Mouse (Mus musculus) Patski (cell line): Measurements from ENCODE around the gene Hook2. TPM values are rescaled to one million over a fixed set of nuclear protein-coding genes. Genes with fewer than 3 reads are reported as not detected.

ENCODE experiments used
- ATAC-seq: fragments of 100-300 bp; one replicate; pipeline ENCODE4 v1.8.0; 2021
- CTCF ChIA-PET: fragments of 350-600 bp; sonication (Branson Sonifier 250); formaldehyde crosslinking; loops from one replicate; lab custom pipeline; 2022; ENCODE audit warnings: inconsistent platforms; lab: Charles Lee
- POLR2A ChIA-PET: fragments of 350-600 bp; sonication (Branson Sonifier 250); formaldehyde crosslinking; loops from one replicate; lab custom pipeline; 2022; ENCODE audit warnings: antibody characterized with exemption, inconsistent platforms; lab: Charles Lee
- DNase-seq: peaks from one replicate; pipeline ENCODE4 v3.0.0-alpha.2; 2011; ENCODE audit warnings: low read depth, low spot score
- H3K27me3 ChIP-seq: fragments of 371-371 bp; one replicate; pipeline ENCODE4 v1.5.1; 2021
- CTCF ChIP-seq: fragments of 100-300 bp; IDR thresholded peaks from one replicate; pipeline ENCODE4 v1.5.1; 2021
- in situ Hi-C: fragments of 300-500 bp; cut with MboI; formaldehyde crosslinking; loops from 3 replicates; pipeline ENCODE4 v1.11.1; 2018; ENCODE audit warnings: low pct_unique_long_range_greater_than_20kb, mixed read lengths
- polyA plus RNA-seq: library from polyadenylated mRNA; unstranded; gene quantifications from one replicate; pipeline ENCODE4 v1.2.3, GENCODE M21; 2021

Hook2 gene
- polyA plus RNA-seq, 1 experiment from 2014 or later: 33.0 TPM

DNA sequence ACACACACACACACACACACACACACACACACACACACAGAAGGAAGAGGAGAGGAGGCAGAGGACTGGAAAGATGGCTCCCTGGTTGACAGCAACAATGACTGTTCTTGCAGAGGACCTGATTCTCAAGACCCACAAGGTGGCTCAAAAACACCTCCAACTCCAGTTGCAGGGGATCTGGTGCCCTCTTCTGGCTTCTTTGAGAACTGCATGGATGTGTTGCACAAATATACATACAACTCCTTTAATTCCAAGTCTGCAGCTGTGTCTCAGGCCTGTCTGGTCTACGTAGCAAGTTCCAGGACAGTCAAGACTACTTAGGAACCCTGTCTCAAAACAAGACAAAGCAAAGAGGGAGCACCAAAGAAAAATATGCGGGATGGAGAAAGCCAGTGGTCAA lies 33.6 kb upstream of the Hook2 start:
- ATAC-seq (peak; percentile 9), DNase-seq (peak; percentile 28)
- ChIA-PET CTCF (interaction anchor here (0.8 to 2.0 kb wide), 9 partner anchors 8 to 54 kb away, joined by 3 to 9 read pairs (median 4); partner anchors contain the start of genes Junb and Klf1), POLR2A (interaction anchor here (0.8 to 1.6 kb wide), 2 partner anchors 13 to 33 kb away, joined by 3 to 8 read pairs; partner anchors contain the start of genes Gm49661, Hook2, Prdx2 and Rnaseh2a)
- TF ChIP-seq CTCF: peak; percentile 93
- in situ Hi-C loops: loop anchor here (5.0 kb wide), 1 partner anchor 34 kb away; no protein-coding TSS in a partner anchor
- peaks cover 9% of the 10 kb centered on the region for H3K27me3 ChIP-seq

DNA sequence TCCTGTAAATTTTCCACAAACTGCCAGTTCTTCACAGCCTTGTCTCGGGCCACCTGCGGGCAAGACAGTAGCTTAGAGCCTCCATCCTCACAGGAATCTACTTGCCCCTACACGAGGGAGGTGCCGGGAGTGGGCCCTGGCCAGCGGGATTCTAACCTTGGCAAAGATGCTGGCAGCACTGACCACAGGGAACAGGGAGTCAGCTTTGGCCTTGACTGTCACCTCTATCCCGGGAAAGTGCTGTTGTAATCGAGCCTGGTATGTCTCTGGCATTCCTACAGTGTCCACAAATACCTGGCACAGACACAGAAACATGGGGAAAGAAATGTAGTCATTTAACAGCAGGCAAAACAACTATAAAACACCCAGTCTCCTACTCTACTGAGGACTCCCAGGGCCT lies 30.6 kb upstream of the Hook2 start:
- ChIA-PET CTCF (interaction anchor here (0.8 to 2.0 kb wide), 2 partner anchors 31 to 45 kb away, joined by 3 to 7 read pairs; no protein-coding TSS in a partner anchor), POLR2A (interaction anchor here (1.9 kb wide), 1 partner anchor 11 kb away, joined by 6 read pairs; no protein-coding TSS in a partner anchor)
- in situ Hi-C loops: loop anchor here (5.0 kb wide), 1 partner anchor 38 kb away; no protein-coding TSS in a partner anchor
- no peaks in the 10 kb centered on the region for H3K27me3 ChIP-seq
- DNase-seq (no peak), ATAC-seq (peak; percentile 36)
- TF ChIP-seq CTCF: no peak

DNA sequence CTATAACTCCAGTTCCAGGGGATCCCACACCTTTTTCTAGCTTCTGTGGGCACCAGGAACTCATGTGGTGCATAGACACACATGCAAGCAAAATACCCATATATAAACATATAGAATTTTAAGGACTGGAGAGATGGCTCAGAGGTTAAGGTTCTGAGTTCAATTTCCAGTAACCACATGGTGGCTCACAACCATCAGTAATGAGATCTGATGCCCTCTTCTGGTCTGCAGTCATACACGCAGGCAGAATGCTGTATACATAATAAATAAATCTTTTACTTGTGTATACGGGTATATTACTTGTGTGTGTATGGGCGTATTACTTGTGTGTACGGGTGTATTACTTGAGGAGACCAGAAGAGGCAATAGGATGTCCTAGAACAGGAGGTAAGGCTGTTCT lies 26.5 kb upstream of the Hook2 start:
- no peak for TF ChIP-seq CTCF
- CTCF ChIA-PET: interaction anchor here (1.7 kb wide), 1 partner anchor 26 kb away, joined by 4 read pairs; the partner anchor contains the start of gene Hook2
- in situ Hi-C loops: no loop called here
- POLR2A ChIA-PET: no interaction called here
- H3K27me3 ChIP-seq: no peaks in the 10 kb centered on the region
- ATAC-seq (no peak), DNase-seq (no peak)

DNA sequence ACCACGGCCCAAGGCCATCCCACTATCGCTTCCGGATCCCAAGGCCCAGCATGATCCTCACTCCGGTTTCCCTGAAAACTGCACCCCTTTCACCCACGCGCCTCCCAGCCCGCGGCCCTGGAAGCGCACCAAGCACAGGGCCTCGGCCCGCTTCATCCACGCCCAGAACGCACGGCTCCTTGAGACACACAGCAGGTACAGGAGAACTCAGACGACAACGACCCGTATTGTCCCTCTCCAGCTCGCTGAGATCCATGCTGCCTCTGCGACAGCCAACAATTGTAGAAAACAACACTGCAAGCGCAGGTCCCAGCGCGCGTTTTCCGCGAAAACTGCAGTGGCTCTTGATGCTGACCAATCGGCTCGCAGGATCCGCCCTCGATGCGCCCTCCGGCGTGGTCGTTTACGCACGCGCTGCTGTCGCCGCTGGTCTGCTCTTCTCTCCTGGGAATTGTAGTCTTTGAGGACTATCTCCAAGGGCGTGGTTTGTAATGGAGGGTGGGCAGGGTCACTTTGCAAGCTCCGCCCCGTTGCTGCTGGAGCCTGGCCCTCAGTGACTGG lies 24.6 kb upstream of the Hook2 start:
- TF ChIP-seq CTCF: no peak
- CTCF ChIA-PET: interaction anchor here (1.0 to 1.2 kb wide), 3 partner anchors 9 to 32 kb away, joined by 3 to 4 read pairs (median 4); no protein-coding TSS in a partner anchor
- POLR2A ChIA-PET: interaction anchor here (0.6 to 2.9 kb wide), 2 partner anchors 10 to 359 kb away, joined by 3 to 17 read pairs; no protein-coding TSS in a partner anchor
- no peaks in the 10 kb centered on the region for H3K27me3 ChIP-seq
- in situ Hi-C loops: no loop called here
- peak; percentile 91 for ATAC-seq
- no peak for DNase-seq

DNA sequence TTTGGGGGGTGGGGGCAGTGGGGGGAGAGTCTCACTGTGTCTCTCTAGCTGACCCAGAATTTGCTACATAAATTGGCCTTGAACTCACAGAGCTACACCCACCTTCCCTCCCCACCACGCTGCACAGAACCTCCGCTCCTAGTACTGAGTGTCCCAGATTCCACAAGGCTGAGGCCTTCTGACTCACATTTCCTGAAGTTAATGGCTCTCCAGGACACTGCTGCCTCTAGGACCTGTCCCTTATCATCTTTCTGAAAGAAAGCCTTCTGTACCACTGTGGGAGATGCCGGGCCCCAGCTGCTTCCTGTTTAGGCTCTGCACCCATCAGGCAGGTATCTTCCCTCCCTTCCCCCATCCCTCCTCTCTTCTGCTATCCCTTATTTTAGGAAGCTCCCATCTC lies 23.8 kb upstream of the Hook2 start:
- CTCF ChIA-PET: interaction anchor here (0.8 to 1.2 kb wide), 4 partner anchors 8 to 31 kb away, joined by 3 to 4 read pairs (median 4); no protein-coding TSS in a partner anchor
- no peaks in the 10 kb centered on the region for H3K27me3 ChIP-seq
- POLR2A ChIA-PET: interaction anchor here (1.2 to 2.9 kb wide), 3 partner anchors 9 to 14 kb away, joined by 3 to 17 read pairs (median 3); partner anchors contain the start of gene Junb
- DNase-seq (no peak), ATAC-seq (no peak)
- no peak for TF ChIP-seq CTCF
- in situ Hi-C loops: no loop called here

DNA sequence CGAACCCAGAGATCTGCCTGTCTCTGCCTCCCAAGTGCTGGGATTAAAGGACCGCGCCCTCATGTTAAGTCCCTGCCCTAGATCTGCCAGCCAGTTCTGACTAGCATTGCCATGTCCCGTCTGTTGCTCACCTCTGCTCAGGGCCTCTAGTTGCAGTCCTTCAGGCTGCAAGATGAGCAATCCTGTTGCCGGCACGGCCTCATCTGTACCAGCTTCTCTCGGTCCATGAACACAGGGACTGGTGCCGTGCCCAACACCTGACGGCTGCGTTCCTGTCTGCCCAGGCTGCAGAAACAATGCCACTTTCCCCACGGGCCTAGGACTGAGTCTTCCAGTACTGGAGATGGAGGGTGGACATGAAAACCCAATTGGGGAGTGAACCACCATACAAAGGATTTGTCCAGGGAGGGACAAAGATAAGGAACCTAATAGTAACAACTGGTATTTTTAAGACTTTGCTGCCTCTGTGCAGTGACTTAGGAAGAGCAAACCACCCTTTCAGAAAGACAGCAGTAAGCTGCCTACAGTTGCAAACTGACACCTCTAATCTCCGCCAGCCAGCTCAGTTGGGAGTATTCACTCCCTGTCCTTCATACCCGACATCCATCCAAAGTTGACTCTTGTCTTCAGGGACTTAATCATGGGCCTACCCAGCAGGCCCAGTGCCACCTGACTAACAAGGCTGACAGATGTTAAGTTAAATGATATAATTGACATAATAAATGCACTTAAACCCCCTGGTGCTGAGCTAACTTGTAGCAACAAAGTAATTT lies 22.7 kb upstream of the Hook2 start:
- DNase-seq: no peak
- in situ Hi-C loops: no loop called here
- TF ChIP-seq CTCF: no peak
- no peaks in the 10 kb centered on the region for H3K27me3 ChIP-seq
- no peak for ATAC-seq
- ChIA-PET CTCF (interaction anchor here (0.9 kb wide), 1 partner anchor 22 kb away, joined by 3 read pairs; no protein-coding TSS in a partner anchor), POLR2A (interaction anchor here (0.8 to 2.9 kb wide), 6 partner anchors 8 to 22 kb away, joined by 3 to 17 read pairs (median 6); partner anchors contain the start of gene Junb)

DNA sequence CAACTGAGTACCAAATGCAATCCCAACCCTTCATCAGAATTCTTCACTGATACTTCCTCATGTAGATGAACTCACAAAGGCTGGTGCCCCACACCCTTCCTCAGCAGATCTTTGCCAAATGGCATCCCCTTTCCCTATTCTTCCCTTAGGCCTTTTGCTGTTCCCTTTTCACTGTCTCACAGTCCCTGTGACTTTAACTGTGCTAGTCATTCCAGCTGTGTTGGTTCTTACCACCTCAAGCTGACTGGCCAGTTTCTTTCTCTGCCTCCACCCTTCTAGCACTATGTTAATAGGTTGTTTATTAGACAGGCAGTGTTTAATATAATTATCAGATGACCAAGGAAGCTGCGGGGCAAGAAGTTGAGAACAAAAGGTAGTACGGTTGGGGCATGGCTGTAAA lies 21.8 kb upstream of the Hook2 start:
- DNase-seq: no peak
- POLR2A ChIA-PET: interaction anchor here (1.0 to 2.7 kb wide), 5 partner anchors 9 to 44 kb away, joined by 3 to 15 read pairs (median 8); no protein-coding TSS in a partner anchor
- CTCF ChIA-PET: interaction anchor here (0.9 to 13.4 kb wide), 3 partner anchors 21 to 41 kb away, joined by 3 to 351 read pairs (median 3); partner anchors contain the start of gene Hook2
- no peaks in the 10 kb centered on the region for H3K27me3 ChIP-seq
- TF ChIP-seq CTCF: no peak
- in situ Hi-C loops: no loop called here
- ATAC-seq: no peak

DNA sequence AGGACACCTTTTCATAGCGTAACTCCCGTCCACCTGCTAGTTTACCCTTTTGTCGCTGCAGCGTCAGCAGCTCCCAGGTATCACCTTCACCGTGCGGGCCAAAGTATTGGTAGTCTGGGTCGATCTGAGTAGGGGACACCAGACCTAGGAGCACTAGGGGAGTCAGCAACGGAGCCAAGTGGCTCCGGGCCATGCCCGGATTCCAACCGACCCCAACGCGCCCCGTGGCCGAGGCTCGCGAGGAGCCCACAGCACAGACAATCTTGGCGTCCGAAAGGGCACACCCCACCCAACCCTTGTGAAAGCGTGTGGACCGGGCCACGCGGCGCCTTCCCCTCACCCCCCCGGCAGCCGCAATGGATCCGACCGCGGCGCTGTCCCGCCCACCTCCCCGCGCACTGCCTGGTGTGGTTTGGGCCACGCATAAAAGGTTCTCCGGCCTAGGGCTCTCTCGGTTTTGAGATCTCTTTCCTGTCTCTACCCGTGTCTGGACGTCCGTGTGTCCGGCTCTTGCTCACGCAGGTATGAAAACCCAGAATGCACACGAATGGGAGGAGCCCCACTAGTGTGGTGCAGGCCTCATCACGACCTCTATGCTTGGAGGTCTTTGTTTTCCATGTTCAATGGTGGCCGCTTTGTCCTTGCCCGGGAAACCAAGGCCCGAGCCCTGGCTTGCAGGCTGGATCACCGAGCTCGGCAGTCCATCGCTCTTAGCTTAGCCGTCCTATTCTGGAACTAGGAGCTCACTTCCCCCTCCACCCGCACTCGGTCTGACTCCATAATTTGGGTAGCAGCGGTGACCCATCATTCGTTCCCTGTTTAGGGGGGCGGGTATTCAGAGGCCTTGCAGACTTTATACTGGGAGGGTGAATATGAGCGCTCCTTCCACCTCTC lies 20.9 kb upstream of the Hook2 start, which contains the start of the genes Gm49661, Prdx2 and Rnaseh2a:
Gene Gm49661 (minus strand): TSS at position 193 of the 894 bp plus-strand sequence.
Gene Prdx2 (plus strand): TSS at position 347 of the 894 bp plus-strand sequence.
Gene Rnaseh2a (minus strand): TSS at position 527 of the 894 bp plus-strand sequence.
- in situ Hi-C loops: no loop called here
- ChIA-PET CTCF (interaction anchor here (1.0 to 13.4 kb wide), 2 partner anchors 21 to 41 kb away, joined by 3 to 351 read pairs; partner anchors contain the start of gene Hook2), POLR2A (interaction anchor here (1.0 to 2.7 kb wide), 8 partner anchors 8 to 44 kb away, joined by 3 to 15 read pairs (median 6); partner anchors contain the start of gene Hook2)
- no peak for TF ChIP-seq CTCF
- H3K27me3 ChIP-seq: no peaks in the 10 kb centered on the region
- ATAC-seq: peak; percentile 10
- DNase-seq: no peak
